Mouse (Mus musculus) liver, embryonic 14.5 days (tissue): ENCODE measurements around the gene Susd4.

Source experiments
- CTCF ChIP-seq: IDR thresholded peaks from 2 replicates; pipeline ENCODE4 v1.5.1; 2016; ENCODE audit warnings: antibody characterized with exemption, low read depth, control low read depth
- EP300 ChIP-seq: IDR thresholded peaks from 2 replicates; pipeline ENCODE4 v1.6.1; 2016; ENCODE audit warnings: antibody characterized with exemption, low read depth

DNA sequence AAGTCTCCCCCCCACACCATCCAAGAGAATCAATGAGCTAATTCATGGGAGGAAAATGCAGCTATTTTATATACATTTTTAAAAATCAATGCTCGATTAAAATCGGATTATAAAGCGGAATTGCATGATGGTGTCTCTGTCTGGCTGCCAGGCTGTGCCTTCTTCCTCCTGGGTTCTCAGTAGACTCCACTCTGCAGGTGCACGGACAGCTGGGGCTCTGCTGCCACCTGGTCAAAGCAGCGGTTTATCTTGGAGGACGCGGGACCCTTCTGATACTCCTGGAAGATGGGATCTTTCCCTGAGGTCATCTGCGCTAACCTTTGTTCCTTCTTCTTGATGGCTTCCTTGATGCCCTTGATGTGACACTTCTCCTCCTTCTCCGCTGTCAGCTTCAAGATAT, 16.6 kb upstream of the Susd4 start:
- TF ChIP-seq CTCF (no peak), EP300 (no peak)
